Mouse (Mus musculus): ENCODE results near the gene Maz. TPM values are rescaled to one million over a fixed set of nuclear protein-coding genes. Genes with fewer than 3 reads are reported as not detected.

Maz gene
- polyA plus RNA-seq, 1 experiment from 2014 or later = 104 TPM

DNA sequence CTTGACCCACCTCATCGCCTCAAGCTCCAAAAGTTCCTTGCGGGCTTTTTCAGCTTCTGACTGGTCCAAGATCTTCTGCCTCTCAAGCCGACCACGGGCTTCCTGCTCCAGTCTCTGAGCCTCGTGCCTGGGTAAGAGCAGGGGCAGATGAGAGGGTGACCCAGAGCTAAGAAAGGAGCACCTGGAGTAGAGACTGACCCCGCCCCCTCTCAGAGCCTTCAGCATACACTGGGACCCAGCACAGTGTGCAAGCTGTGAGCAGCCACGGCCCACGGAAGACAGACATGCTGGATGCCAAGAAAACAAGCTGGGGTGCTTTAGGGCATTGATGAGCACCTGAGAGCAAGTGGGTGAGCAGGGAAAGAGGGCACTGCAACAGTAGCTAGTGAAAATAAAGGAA is 38.0 kb downstream of the Maz start:
- H3K9ac ChIP-seq = no peak overlapping the region
- 0 out of 2 replicates have a peak, but pooled peaks cover 11% of the 10 kb centered on the region for H3K27me3 ChIP-seq (replicated peaks)
- WGBS (ENCODE audit: insufficient replicate concordance) = 66% methylated on average over 8 of the region's 8 CpGs
- H3K36me3 ChIP-seq = no peaks in the 10 kb centered on the region
- H3K9me3 ChIP-seq (replicated peaks) = no peaks in the 10 kb centered on the region
- H3K4me3 ChIP-seq = no peak overlapping the region
- H3K4me1 ChIP-seq = no peaks in the 10 kb centered on the region
- H3K27ac ChIP-seq = no peak overlapping the region
- no peak overlapping the region for H3K4me2 ChIP-seq
- no peak for ATAC-seq

GRCm38 (mm10) chr7:126986319-126986718 is 40.5 kb downstream of the Maz start:
- no peak overlapping the region for H3K4me3 ChIP-seq
- peaks cover 11% of the 10 kb centered on the region; the same call in 1 of the 2 replicates for H3K4me1 ChIP-seq
- H3K27ac ChIP-seq = no peak overlapping the region
- no peak overlapping the region for H3K4me2 ChIP-seq
- ATAC-seq = no peak
- WGBS (ENCODE audit: insufficient replicate concordance) = 44% methylated on average over 9 of the region's 9 CpGs
- no peaks in the 10 kb centered on the region for H3K9me3 ChIP-seq (replicated peaks)
- H3K9ac ChIP-seq = no peak overlapping the region
- H3K27me3 ChIP-seq (replicated peaks) = 0 out of 2 replicates have a peak, but pooled peaks cover 6% of the 10 kb centered on the region
- H3K36me3 ChIP-seq = peaks cover under 1% of the 10 kb centered on the region; the same call in 1 of the 2 replicates

GRCm38 (mm10) chr7:126984667-126985444 is 42.0 kb downstream of the Maz start:
- ATAC-seq = no peak
- Histone ChIP-seq H3K4me2 (no peak overlapping the region), H3K27ac (no peak overlapping the region), H3K9me3 (replicated peaks) (no peaks in the 10 kb centered on the region), H3K9ac (no peak overlapping the region), H3K27me3 (replicated peaks) (0 out of 2 replicates have a peak, but pooled peaks cover 6% of the 10 kb centered on the region), H3K4me3 (no peak overlapping the region), H3K36me3 (peaks cover 14% of the 10 kb centered on the region), H3K4me1 (peaks cover 11% of the 10 kb centered on the region; the same call in 1 of the 2 replicates)
- WGBS (ENCODE audit: insufficient replicate concordance) = 48% methylated on average over 10 of the region's 10 CpGs

DNA sequence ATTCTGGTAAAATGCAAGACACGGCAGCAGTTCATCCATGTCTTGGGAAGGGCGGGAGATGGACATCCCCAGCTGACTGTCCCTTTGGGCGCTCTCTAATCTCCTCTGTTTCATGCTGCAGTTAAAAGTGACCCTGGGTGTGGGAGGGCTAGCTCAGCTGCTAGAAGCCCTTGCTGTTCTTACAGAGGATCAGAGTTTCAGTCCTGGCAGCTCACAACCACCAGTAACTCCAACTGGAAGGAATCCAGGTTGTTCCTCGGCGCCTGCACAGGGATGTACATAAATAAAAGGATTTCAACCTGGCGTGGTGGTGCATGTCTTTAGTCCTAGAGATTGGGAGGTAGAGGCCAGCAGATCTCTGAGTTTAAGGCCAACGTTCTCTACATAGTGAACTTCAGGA is 43.7 kb downstream of the Maz start:
- Histone ChIP-seq H3K36me3 (peaks cover 31% of the 10 kb centered on the region), H3K9me3 (replicated peaks) (no peaks in the 10 kb centered on the region), H3K4me3 (no peak overlapping the region), H3K27ac (no peak overlapping the region), H3K4me2 (no peak overlapping the region), H3K9ac (no peak overlapping the region), H3K4me1 (peaks cover 27% of the 10 kb centered on the region), H3K27me3 (replicated peaks) (0 out of 2 replicates have a peak, but pooled peaks cover 6% of the 10 kb centered on the region)
- no peak for ATAC-seq
- 80% methylated on average over 7 of the region's 7 CpGs for WGBS (ENCODE audit: insufficient replicate concordance)

- Histone ChIP-seq H3K9me3 (replicated peaks) (no peaks in the 10 kb centered on the region), H3K27me3 (replicated peaks) (0 out of 2 replicates have a peak, but pooled peaks cover 6% of the 10 kb centered on the region), H3K27ac (no peak overlapping the region), H3K4me1 (peaks cover 37% of the 10 kb centered on the region), H3K4me3 (no peak overlapping the region), H3K36me3 (peaks cover 36% of the 10 kb centered on the region), H3K9ac (no peak overlapping the region), H3K4me2 (no peak overlapping the region)
- WGBS (ENCODE audit: insufficient replicate concordance) = 44% methylated on average over 4 of the region's 4 CpGs
- ATAC-seq = no peak
Measured at GRCm38 (mm10) chr7:126982054-126982453, 44.8 kb downstream of the Maz start.

DNA sequence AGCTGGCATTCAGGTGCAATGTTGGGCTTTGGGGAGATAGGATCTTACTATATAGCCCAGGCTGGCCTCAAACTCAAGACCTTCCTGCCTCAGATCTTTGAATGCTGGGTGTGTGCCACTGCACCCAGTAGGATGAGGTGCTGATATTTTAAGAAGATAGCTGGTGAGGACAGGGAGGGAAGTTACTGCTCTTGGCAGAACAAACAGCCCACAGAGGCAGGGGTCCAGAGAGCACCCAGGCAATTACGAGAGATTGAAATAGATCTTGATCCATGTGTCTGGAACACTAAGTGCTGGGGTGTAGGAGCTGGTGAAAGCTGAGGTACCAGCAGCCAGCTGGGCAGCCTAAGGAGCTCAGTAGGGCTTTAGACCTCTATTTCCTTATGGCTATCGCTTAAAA is 45.2 kb downstream of the Maz start:
- Histone ChIP-seq H3K9me3 (replicated peaks) (no peaks in the 10 kb centered on the region), H3K27ac (no peak overlapping the region), H3K4me1 (peaks cover 41% of the 10 kb centered on the region), H3K9ac (no peak overlapping the region), H3K27me3 (replicated peaks) (0 out of 2 replicates have a peak, but pooled peaks cover 6% of the 10 kb centered on the region), H3K4me3 (no peak overlapping the region), H3K36me3 (peaks cover 36% of the 10 kb centered on the region), H3K4me2 (no peak overlapping the region)
- 71% methylated on average over 2 of the region's 2 CpGs for WGBS (ENCODE audit: insufficient replicate concordance)
- no peak for ATAC-seq

DNA sequence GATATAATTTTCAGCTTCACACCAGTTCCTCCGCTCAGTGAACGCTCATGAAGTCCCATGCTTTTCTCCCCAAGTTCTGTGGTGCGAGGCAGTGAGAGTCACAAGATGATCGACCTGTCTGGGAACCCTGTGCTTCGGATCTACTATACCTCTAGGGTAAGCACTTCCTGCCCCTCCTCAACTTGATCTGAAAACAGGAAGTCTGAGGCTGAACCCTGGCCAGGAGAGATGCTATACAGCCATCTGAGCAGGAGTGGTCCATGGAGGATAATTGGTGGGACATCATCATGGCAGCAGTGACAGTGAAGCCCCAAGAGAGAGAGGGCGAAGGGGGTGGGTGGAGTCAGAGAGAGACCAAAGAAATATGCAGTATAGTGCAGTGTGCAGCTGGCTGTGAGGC is 48.0 kb downstream of the Maz start:
- no peak for ATAC-seq
- Histone ChIP-seq H3K4me3 (no peak overlapping the region), H3K27ac (no peak overlapping the region), H3K4me2 (no peak overlapping the region), H3K9ac (no peak overlapping the region), H3K9me3 (replicated peaks) (no peaks in the 10 kb centered on the region), H3K36me3 (peaks cover 36% of the 10 kb centered on the region), H3K4me1 (peaks cover 47% of the 10 kb centered on the region), H3K27me3 (replicated peaks) (no peaks in the 10 kb centered on the region)
- WGBS (ENCODE audit: insufficient replicate concordance) = 84% methylated on average over 6 of the region's 6 CpGs

DNA sequence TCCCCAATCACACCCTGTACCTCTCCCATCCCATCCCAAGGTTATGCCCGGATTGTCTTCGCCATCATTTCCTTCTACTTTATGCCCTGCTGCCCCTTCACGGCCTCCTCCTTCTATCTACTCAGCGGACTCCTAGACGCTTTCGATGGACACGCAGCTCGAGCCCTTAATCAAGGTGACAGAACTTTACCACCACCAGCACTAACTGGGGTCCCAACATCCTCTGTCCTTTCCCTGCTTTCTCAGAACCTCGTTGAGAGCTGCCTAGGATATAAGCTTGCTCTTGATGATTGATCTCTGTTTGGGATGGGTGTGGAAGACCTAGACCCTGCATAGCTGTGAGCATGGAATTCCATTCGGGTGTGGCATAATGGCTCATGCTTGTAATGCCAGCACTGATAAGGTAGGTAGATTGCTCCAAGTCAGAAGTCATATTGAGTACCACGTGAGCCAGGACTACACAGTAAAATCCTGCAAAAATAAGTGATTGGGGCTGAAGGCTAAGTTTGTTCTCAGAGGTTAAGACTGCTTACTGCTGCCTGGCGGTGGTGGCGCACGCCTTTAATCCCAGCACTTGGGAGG is 49.9 kb downstream of the Maz start:
- H3K4me1 ChIP-seq = peaks cover 41% of the 10 kb centered on the region
- WGBS (ENCODE audit: insufficient replicate concordance) = 23% methylated on average over 14 of the region's 14 CpGs
- peak overlapping the region; percentile 95 for H3K9ac ChIP-seq
- H3K4me2 ChIP-seq = peak overlapping the region; percentile 87
- H3K9me3 ChIP-seq (replicated peaks) = no peaks in the 10 kb centered on the region
- no peaks in the 10 kb centered on the region for H3K27me3 ChIP-seq (replicated peaks)
- H3K4me3 ChIP-seq = peak overlapping the region; percentile 90
- no peak for ATAC-seq
- peak overlapping the region; percentile 90 for H3K27ac ChIP-seq
- H3K36me3 ChIP-seq = peaks cover 36% of the 10 kb centered on the region

DNA sequence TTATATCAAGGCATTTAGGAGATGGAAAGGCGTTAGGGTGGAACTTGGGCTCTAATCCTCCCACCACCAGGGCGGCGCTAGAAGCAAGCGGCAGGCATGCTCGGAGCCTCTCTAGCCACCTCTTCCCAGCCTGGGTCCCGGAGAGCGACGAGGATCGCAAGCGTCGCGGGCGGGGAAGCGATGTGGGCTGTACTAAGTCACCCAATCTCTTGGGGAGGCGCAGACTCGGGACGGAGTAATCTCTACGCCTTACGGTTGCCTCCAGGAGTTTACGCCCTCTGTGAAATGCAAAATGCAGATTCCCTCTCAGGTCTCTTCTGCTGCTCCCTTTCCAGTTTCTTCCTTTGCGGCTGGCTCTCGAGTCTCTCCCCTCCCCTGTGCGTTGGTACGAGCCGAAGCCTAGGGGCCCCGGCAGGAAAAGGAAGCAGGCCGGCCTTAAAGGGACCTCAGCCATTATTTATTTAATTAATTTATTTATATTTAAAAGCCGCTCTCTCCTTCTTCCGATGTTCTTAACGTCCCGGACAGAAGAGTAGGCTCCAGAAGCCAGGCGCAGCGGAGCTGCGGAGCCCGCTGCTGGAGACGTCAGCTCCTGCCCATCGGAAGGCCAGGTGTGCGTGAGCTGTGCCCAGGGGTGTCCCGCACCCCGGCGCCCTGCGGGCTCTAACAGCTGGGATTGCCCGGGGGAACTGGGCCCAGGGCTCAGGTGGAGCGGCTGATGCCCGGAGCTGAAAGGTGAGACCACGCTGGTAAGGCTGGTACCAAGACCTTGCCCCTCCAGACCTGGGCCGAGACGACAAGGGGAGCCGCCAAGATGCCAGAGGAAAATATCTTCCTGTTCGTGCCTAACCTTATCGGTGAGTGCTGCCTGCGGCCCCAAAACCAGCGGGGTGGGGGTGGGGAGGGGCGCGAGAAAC is 50.6 kb downstream of the Maz start, which contains the start of gene Cdiptos:
TSS of gene Cdiptos (minus strand) at position 149 of the 917 bp plus-strand sequence.
- Histone ChIP-seq H3K9ac (peak within 1 kb of the TSS; percentile 95), H3K4me3 (peak within 1 kb of the TSS; percentile 90), H3K36me3 (peaks cover 35% of the 10 kb centered on the region), H3K9me3 (replicated peaks) (no peaks in the 10 kb centered on the region), H3K4me1 (peaks cover 35% of the 10 kb centered on the region), H3K4me2 (peak within 1 kb of the TSS; percentile 87), H3K27ac (peak within 1 kb of the TSS; percentile 90), H3K27me3 (replicated peaks) (no peaks in the 10 kb centered on the region)
- under 1% methylated on average over 55 of the region's 55 CpGs for WGBS (ENCODE audit: insufficient replicate concordance)
- peak; percentile 93 for ATAC-seq

DNA sequence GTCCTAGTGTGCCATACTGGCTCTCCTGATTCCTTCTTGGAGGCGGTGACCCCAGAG is 51.1 kb downstream of the Maz start, which contains the start of gene Cdipt:
TSS of gene Cdipt (plus strand) at position 22 of the 57 bp plus-strand sequence.
- no peak for ATAC-seq
- Histone ChIP-seq H3K4me1 (peaks cover 35% of the 10 kb centered on the region), H3K36me3 (peaks cover 30% of the 10 kb centered on the region), H3K4me3 (peak within 1 kb of the TSS; percentile 90), H3K27ac (peak within 1 kb of the TSS; percentile 90), H3K9ac (peak within 1 kb of the TSS; percentile 95), H3K9me3 (replicated peaks) (no peaks in the 10 kb centered on the region), H3K27me3 (replicated peaks) (no peaks in the 10 kb centered on the region), H3K4me2 (peak within 1 kb of the TSS; percentile 87)
- WGBS (ENCODE audit: insufficient replicate concordance) = 10% methylated on average over 1 of the region's 1 CpGs

- 3% methylated on average over 8 of the region's 8 CpGs for WGBS (ENCODE audit: insufficient replicate concordance)
- H3K9ac ChIP-seq = peak overlapping the region; percentile 95; the same call in 1 of the 2 replicates
- no peaks in the 10 kb centered on the region for H3K27me3 ChIP-seq (replicated peaks)
- ATAC-seq = no peak
- H3K9me3 ChIP-seq (replicated peaks) = no peaks in the 10 kb centered on the region
- H3K4me3 ChIP-seq = peak overlapping the region; percentile 90
- H3K4me2 ChIP-seq = peak overlapping the region; percentile 87
- H3K36me3 ChIP-seq = peaks cover 29% of the 10 kb centered on the region
- H3K27ac ChIP-seq = peak overlapping the region; percentile 90; the same call in 1 of the 2 replicates
- peaks cover 35% of the 10 kb centered on the region for H3K4me1 ChIP-seq
Measured at GRCm38 (mm10) chr7:126975493-126975892, 51.3 kb downstream of the Maz start.

Measured in liver, embryonic 12.5 days (tissue).